Mouse (Mus musculus) cerebellum, adult 2 months (tissue): ENCODE measurements around the gene Rrp9. TPM values are rescaled to one million over a fixed set of nuclear protein-coding genes. Genes with fewer than 3 reads are reported as not detected.
A peak's percentile ranks its signal among the peaks of the same experiment; 100 is the strongest.

ENCODE experiments used
- DNase-seq, 2 experiments: peaks; one replicate each; pipeline ENCODE4 v3.0.0; 2021
- H3K27ac ChIP-seq: fragments of 200-500 bp; 2 replicates; pipeline ENCODE4 v1.5.1; 2012; ENCODE audit warnings: low read length, control low read depth, inconsistent platforms; ENCODE audit not compliant: insufficient read depth
- H3K27me3 ChIP-seq: fragments of 200-500 bp; 2 replicates; pipeline ENCODE4 v1.6.1; 2012; ENCODE audit warnings: inconsistent platforms, mild to moderate bottlenecking, low read length, moderate library complexity; ENCODE audit not compliant: control insufficient read depth, insufficient read depth
- H3K4me1 ChIP-seq: fragments of 200-500 bp; 2 replicates; pipeline ENCODE4 v1.6.1; 2011; ENCODE audit warnings: low read length; ENCODE audit not compliant: control insufficient read depth, insufficient read depth
- H3K4me3 ChIP-seq: fragments of 200-500 bp; replicated peaks from 2 replicates; pipeline ENCODE3; 2011; ENCODE audit warnings: mild to moderate bottlenecking, low read depth, low read length, control low read depth; ENCODE audit not compliant: insufficient read depth
- CTCF ChIP-seq: fragments of 200-500 bp; IDR thresholded peaks from 2 replicates; pipeline ENCODE4 v1.5.1; 2011; ENCODE audit warnings: low read depth, mild to moderate bottlenecking, control low read depth, low read length, moderate library complexity, borderline replicate concordance; ENCODE audit not compliant: insufficient read depth
- POLR2A ChIP-seq: fragments of 200-500 bp; IDR thresholded peaks from 2 replicates; pipeline ENCODE4 v1.6.1; 2011; ENCODE audit warnings: low read length, control low read depth, borderline replicate concordance; ENCODE audit not compliant: insufficient read depth
- WGBS: fragments of 180-500 bp; shearing (Covaris S2); methylation state at CpG from one replicate; pipeline ENCODE4 v1.1.7; 2018; 5-methylcytosine and 5-hydroxymethylcytosine counted together
- polyA plus RNA-seq: library from polyadenylated mRNA; depleted of rRNA; stranded (reverse); fragments of >200 nt; gene quantifications from 2 replicates; pipeline ENCODE4 v1.2.3, GENCODE M21; 2012

The Rrp9 gene
- polyA plus RNA-seq, 1 experiment, result 42.5 TPM

- peak; percentile 69 for TF ChIP-seq POLR2A
- TF ChIP-seq CTCF, result no peak
- Histone ChIP-seq H3K27ac (peak overlapping the region; percentile 100), H3K27me3 (no peaks in the 10 kb centered on the region), H3K4me1 (peaks cover 9% of the 10 kb centered on the region; the same call in 1 of the 2 replicates), H3K4me3 (peak overlapping the region; percentile 52)
- under 1% methylated on average over 99 of the region's 99 CpGs for WGBS
- peak; percentile 91 to 92 for DNase-seq
Observed at GRCm38 (mm10) chr9:106464751-106465541, 10.8 kb upstream of the Rrp9 start.

- peaks cover 7% of the 10 kb centered on the region; the same call in 1 of the 2 replicates for H3K4me1 ChIP-seq
- peak within 1 kb of the TSS; percentile 52 for H3K4me3 ChIP-seq
- H3K27ac ChIP-seq, result peak within 1 kb of the TSS; percentile 100
- no peaks in the 10 kb centered on the region for H3K27me3 ChIP-seq
- DNase-seq, result peak; percentile 82 to 84
- TF ChIP-seq CTCF (no peak), POLR2A (peak; percentile 67; the same call in 1 of the 2 replicates)
- WGBS, result 4% methylated on average over 26 of the region's 26 CpGs
Observed at GRCm38 (mm10) chr9:106465571-106466200, 10.1 kb upstream of the Rrp9 start, which contains the start of gene Gpr62. Gene Gpr62, minus strand, starts transcription at chr9:106465938.

GRCm38 (mm10) chr9:106466721-106467120 lies 9.0 kb upstream of the Rrp9 start:
- DNase-seq, result peak in 1 of 2 experiments; percentile 10
- 95% methylated on average over 6 of the region's 6 CpGs for WGBS
- no peaks in the 10 kb centered on the region for H3K27me3 ChIP-seq
- no peak overlapping the region for H3K27ac ChIP-seq
- TF ChIP-seq POLR2A, result no peak
- TF ChIP-seq CTCF, result no peak
- no peak overlapping the region for H3K4me3 ChIP-seq
- peaks cover 7% of the 10 kb centered on the region; the same call in 1 of the 2 replicates for H3K4me1 ChIP-seq

GRCm38 (mm10) chr9:106467746-106468145 lies 8.0 kb upstream of the Rrp9 start:
- no peak for DNase-seq
- peaks cover 8% of the 10 kb centered on the region for H3K4me1 ChIP-seq
- WGBS, result 72% methylated on average over 7 of the region's 7 CpGs
- no peak overlapping the region for H3K27ac ChIP-seq
- no peak for TF ChIP-seq CTCF
- no peak for TF ChIP-seq POLR2A
- no peak overlapping the region for H3K4me3 ChIP-seq
- H3K27me3 ChIP-seq, result no peaks in the 10 kb centered on the region

GRCm38 (mm10) chr9:106469317-106469716 lies 6.4 kb upstream of the Rrp9 start:
- peak; percentile 15 to 16 for DNase-seq
- Histone ChIP-seq H3K27ac (no peak overlapping the region), H3K27me3 (no peaks in the 10 kb centered on the region), H3K4me1 (peaks cover 14% of the 10 kb centered on the region), H3K4me3 (no peak overlapping the region)
- TF ChIP-seq POLR2A, result no peak
- TF ChIP-seq CTCF, result no peak
- WGBS, result 73% methylated on average over 6 of the region's 6 CpGs

GRCm38 (mm10) chr9:106469776-106470175 lies 6.0 kb upstream of the Rrp9 start:
- WGBS, result 41% methylated on average over 9 of the region's 9 CpGs
- Histone ChIP-seq H3K27me3 (no peaks in the 10 kb centered on the region), H3K4me3 (no peak overlapping the region), H3K27ac (no peak overlapping the region), H3K4me1 (peaks cover 16% of the 10 kb centered on the region)
- peak in 1 of 2 experiments; percentile 5 for DNase-seq
- TF ChIP-seq POLR2A (no peak), CTCF (no peak)

GRCm38 (mm10) chr9:106470991-106471750 lies 4.6 kb upstream of the Rrp9 start:
- 74% methylated on average over 14 of the region's 14 CpGs for WGBS
- H3K27me3 ChIP-seq, result no peaks in the 10 kb centered on the region
- peaks cover 17% of the 10 kb centered on the region for H3K4me1 ChIP-seq
- H3K4me3 ChIP-seq, result no peak overlapping the region
- no peak for TF ChIP-seq POLR2A
- TF ChIP-seq CTCF, result no peak
- peak; percentile 6 to 11 for DNase-seq
- no peak overlapping the region for H3K27ac ChIP-seq
